Mouse (Mus musculus) left cerebral cortex, adult 18-20 months (tissue): ENCODE measurements around the gene Krt15. TPM values are rescaled to one million over a fixed set of nuclear protein-coding genes. Genes with fewer than 3 reads are reported as not detected.

ENCODE experiments used
- DNase-seq, 2 experiments: peaks; one replicate each; pipeline ENCODE4 v3.0.0; 2021 to 2022; ENCODE audit warnings: low spot score in 2 of 2, mixed read lengths in 1 of 2
- long read RNA-seq, 2 experiments: library from polyadenylated mRNA; stranded (forward); transcript quantifications; one replicate each; pipeline ENCODE4 v2.0.0; 2021
- total RNA-seq, 2 experiments: library from RNA; stranded (reverse); gene quantifications; 2 replicates each; pipeline ENCODE4 v1.2.3; 2021

Gene Krt15
- not detected for total RNA-seq
- long read RNA-seq, experiment 1: 0 reads
- long read RNA-seq, experiment 2: 0 reads

- no peak for DNase-seq
Measured at GRCm38 (mm10) chr11:100135731-100136130, at the start of gene Krt15. Gene Krt15 (minus strand): TSS chr11:100135928.

GRCm38 (mm10) chr11:100181725-100182124, 46.0 kb upstream of the Krt15 start:
- no peak for DNase-seq

GRCm38 (mm10) chr11:100179260-100179659, 43.5 kb upstream of the Krt15 start:
- DNase-seq: peak in 1 of 2 experiments; percentile 5

- no peak for DNase-seq
Measured at GRCm38 (mm10) chr11:100178307-100178706, 42.6 kb upstream of the Krt15 start.

GRCm38 (mm10) chr11:100176791-100177190, 41.1 kb upstream of the Krt15 start:
- no peak for DNase-seq

- peak; percentile 68 to 83 for DNase-seq
Measured at GRCm38 (mm10) chr11:100168765-100169762, 33.3 kb upstream of the Krt15 start.

GRCm38 (mm10) chr11:100168071-100168470, 32.3 kb upstream of the Krt15 start:
- DNase-seq: no peak

- no peak for DNase-seq
Measured at GRCm38 (mm10) chr11:100164392-100164791, 28.7 kb upstream of the Krt15 start.

GRCm38 (mm10) chr11:100157908-100158477, 22.3 kb upstream of the Krt15 start:
- no peak for DNase-seq

GRCm38 (mm10) chr11:100157331-100157730, 21.6 kb upstream of the Krt15 start:
- no peak for DNase-seq

- DNase-seq: no peak
Measured at GRCm38 (mm10) chr11:100155497-100156255, 19.9 kb upstream of the Krt15 start.

- no peak for DNase-seq
Measured at GRCm38 (mm10) chr11:100148615-100149330, 13.0 kb upstream of the Krt15 start, which contains the start of gene Krt19. Gene Krt19 (minus strand): TSS chr11:100148665.

- no peak for DNase-seq
Measured at GRCm38 (mm10) chr11:100147566-100148353, 12.0 kb upstream of the Krt15 start.

GRCm38 (mm10) chr11:100145858-100146560, 10.3 kb upstream of the Krt15 start:
- no peak for DNase-seq

GRCm38 (mm10) chr11:100145104-100145503, 9.4 kb upstream of the Krt15 start:
- DNase-seq: no peak

GRCm38 (mm10) chr11:100140966-100141365, 5.2 kb upstream of the Krt15 start:
- no peak for DNase-seq

GRCm38 (mm10) chr11:100139391-100139790, 3.7 kb upstream of the Krt15 start:
- DNase-seq: no peak

- DNase-seq: no peak
Measured at GRCm38 (mm10) chr11:100138809-100139208, 3.1 kb upstream of the Krt15 start.

- DNase-seq: no peak
Measured at GRCm38 (mm10) chr11:100137693-100138092, 2.0 kb upstream of the Krt15 start.
